ENCODE assay signal across 9 mouse cellular contexts in the genomic region with DNA sequence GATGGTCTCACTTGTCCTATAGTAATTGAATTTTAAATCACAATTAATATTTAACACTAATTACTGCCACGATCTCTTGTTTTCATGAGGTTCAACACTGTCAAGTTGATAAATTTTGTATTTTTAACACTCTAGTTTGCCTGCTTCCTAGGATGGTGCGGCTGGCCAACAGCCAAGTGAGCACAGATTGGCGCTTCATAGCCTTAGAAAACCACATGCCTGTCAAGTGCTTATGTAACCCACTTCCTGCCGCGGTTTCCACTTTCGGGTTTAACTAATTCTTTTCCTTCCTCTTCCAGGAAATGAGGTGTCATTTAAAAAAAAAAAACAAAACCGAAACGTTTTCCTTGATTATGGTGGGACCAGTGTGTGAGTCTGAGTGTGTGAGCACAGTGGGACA. TPM values are rescaled to one million over a fixed set of nuclear protein-coding genes. Genes with fewer than 3 reads are reported as not detected.
A peak's percentile ranks its signal among the peaks of the same experiment; 100 is the strongest.
DNase-seq lines count a peak whose midpoint lies in the region.
"Had no signal": no experiment of that assay in that cellular context is flagged by ENCODE, and none has a peak within 500 bp of the region (broad histone marks: within the 10 kb centered on the region; RNA-seq: fewer than 3 reads in every experiment).

No protein-coding gene starts in this region.

- DNase-seq in kidney, adult 9 months: peak; percentile 26
- no peak for DNase-seq in kidney, adult 18-20 months
- DNase-seq in cerebellum, adult 9-11 months: peak; percentile 68
- DNase-seq in layer of hippocampus, postnatal 36 days: peak; percentile 71 to 77
- peak; percentile 26 for DNase-seq in right cerebral cortex, postnatal 36 days (ENCODE audit: low spot score in 2 of 2)
- no peak for DNase-seq in ovary, adult 18-20 months (ENCODE audit: low spot score)
- no peak for DNase-seq in urinary bladder, postnatal 10 days (ENCODE audit: low spot score)
- no peak for DNase-seq in adrenal gland, adult 2 months

RNA-seq across cellular contexts. Expression of gene Man2a1, which starts 20.8 kb away (rescaled TPM):
- 10 to 100 TPM; 14.9 to 16.4 TPM for total RNA-seq in layer of hippocampus, postnatal 36 days (2021)
- 100 to 1,000 TPM; 120 to 175 TPM for total RNA-seq in adrenal gland, adult 2 months (2021)
- 18.0 and 22.0 TPM in 2 replicates for polyA plus RNA-seq in adrenal gland, adult 2 months (2012; rRNA removed)
- total RNA-seq: G1E had no signal
- polyA plus RNA-seq: G1E had no signal

Comparison
In these comparisons a context has a peak if more than half of its experiments do, and no peak if none do; other contexts are left out.
1. DNase-seq: peak in kidney, adult 9 months (single experiment), cerebellum, adult 9-11 months (single experiment), layer of hippocampus, postnatal 36 days (2 of 2) and right cerebral cortex, postnatal 36 days (2 of 2); none in kidney, adult 18-20 months (single experiment), ovary, adult 18-20 months (single experiment), urinary bladder, postnatal 10 days (single experiment) and adrenal gland, adult 2 months (single experiment).
2. RNA of gene Man2a1, which starts 20.8 kb away (total RNA-seq): 120 to 175 TPM in adrenal gland, adult 2 months; 14.9 to 16.4 TPM in layer of hippocampus, postnatal 36 days; every median in the first group is over 4 times any median in the second.